Mouse (Mus musculus): Measurements from ENCODE around the gene Uprt. TPM values are rescaled to one million over a fixed set of nuclear protein-coding genes. Genes with fewer than 3 reads are reported as not detected.

The Uprt gene
- total and polyA plus RNA-seq, 3 experiments: 2.3 to 8.7 (median 8.1) TPM

DNA sequence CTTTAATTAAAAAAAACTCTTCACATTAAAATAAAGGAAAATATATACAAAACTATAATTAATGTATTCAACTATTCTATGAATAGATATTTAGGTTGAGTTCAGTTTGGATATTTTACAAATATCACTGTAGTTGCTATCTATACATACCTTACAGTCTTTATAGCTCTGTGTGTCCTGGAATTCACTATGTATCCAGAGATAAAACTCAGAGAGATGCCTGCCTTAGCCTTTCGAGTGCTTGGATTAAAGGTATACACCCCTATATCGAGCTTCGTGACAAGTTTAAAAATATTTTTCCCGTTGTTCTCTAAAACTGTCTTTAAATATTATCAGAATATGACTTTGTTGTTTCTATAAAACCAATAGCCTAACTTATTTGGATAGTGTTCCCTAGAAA lies 60.0 kb downstream of the Uprt start:
- H3K27me3 ChIP-seq (ENCODE audit: control insufficient read depth, insufficient read depth, low read length): no peaks in the 10 kb centered on the region
- no peak overlapping the region for H3K27ac ChIP-seq
- no peak for TF ChIP-seq CTCF (IDR thresholded peaks at IDR 0.05)
- TF ChIP-seq EP300 (IDR thresholded peaks at IDR 0.05; ENCODE audit: insufficient read depth, low read depth, low read length): no peak
- TF ChIP-seq POLR2A (IDR thresholded peaks at IDR 0.05; ENCODE audit: insufficient read depth, low read depth, low read length): no peak
- no peaks in the 10 kb centered on the region for H3K79me2 ChIP-seq (replicated peaks; ENCODE audit: control insufficient read depth, insufficient read depth, low read length)
- intact Hi-C loops (cut with DNase I): no loop called here
- H3K4me3 ChIP-seq: no peak overlapping the region
- H3K9ac ChIP-seq (ENCODE audit: low read depth, low read length): no peak overlapping the region
- DNase-seq: no peak
- no peaks in the 10 kb centered on the region for H3K4me1 ChIP-seq (ENCODE audit: control insufficient read depth, insufficient read depth, low read length)
- no peaks in the 10 kb centered on the region for H3K36me3 ChIP-seq (ENCODE audit: control insufficient read depth, insufficient read depth, low read length)
- 83% methylated on average over 4 of the region's 4 CpGs for WGBS

DNA sequence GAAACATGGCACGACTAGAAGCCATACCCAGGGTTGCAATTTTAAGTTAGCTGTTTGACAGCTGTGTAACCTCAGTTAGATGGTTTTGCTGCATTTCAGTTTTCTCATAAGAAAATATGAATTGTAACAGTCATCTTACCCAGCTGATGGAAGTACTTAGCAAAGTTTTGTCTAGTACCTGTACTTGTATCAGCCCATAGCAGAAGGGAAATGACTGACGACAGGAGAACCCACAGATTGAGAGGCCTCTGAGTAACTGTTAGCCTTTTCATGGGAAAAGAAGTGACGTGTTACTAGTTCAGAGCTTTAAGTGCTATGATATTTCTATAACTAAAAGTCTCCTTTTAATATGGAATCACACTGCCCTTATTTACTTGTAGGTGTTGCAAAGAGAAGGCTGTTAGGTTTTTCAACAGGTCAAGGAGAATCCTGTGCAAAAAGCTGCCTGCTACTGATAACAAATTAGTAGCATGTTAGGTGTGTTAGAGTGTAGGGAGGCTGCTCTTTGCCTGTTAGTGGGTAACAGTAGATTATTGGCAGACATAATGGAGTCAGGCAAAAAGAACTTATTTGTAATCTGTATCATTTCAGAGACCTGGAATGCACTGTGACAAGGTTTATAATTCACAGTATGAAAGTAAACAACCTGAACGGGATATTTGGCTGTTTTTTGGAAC lies 61.4 kb downstream of the Uprt start:
- no peaks in the 10 kb centered on the region for H3K36me3 ChIP-seq (ENCODE audit: control insufficient read depth, insufficient read depth, low read length)
- H3K4me1 ChIP-seq (ENCODE audit: control insufficient read depth, insufficient read depth, low read length): no peaks in the 10 kb centered on the region
- H3K4me3 ChIP-seq: no peak overlapping the region
- H3K27me3 ChIP-seq (ENCODE audit: control insufficient read depth, insufficient read depth, low read length): no peaks in the 10 kb centered on the region
- intact Hi-C loops (cut with DNase I): no loop called here
- no peak overlapping the region for H3K9ac ChIP-seq (ENCODE audit: low read depth, low read length)
- 76% methylated on average over 4 of the region's 4 CpGs for WGBS
- TF ChIP-seq EP300 (IDR thresholded peaks at IDR 0.05; ENCODE audit: insufficient read depth, low read depth, low read length): no peak
- no peak for TF ChIP-seq POLR2A (IDR thresholded peaks at IDR 0.05; ENCODE audit: insufficient read depth, low read depth, low read length)
- no peak for TF ChIP-seq CTCF (IDR thresholded peaks at IDR 0.05)
- DNase-seq: no peak
- no peak overlapping the region for H3K27ac ChIP-seq
- H3K79me2 ChIP-seq (replicated peaks; ENCODE audit: control insufficient read depth, insufficient read depth, low read length): no peaks in the 10 kb centered on the region

DNA sequence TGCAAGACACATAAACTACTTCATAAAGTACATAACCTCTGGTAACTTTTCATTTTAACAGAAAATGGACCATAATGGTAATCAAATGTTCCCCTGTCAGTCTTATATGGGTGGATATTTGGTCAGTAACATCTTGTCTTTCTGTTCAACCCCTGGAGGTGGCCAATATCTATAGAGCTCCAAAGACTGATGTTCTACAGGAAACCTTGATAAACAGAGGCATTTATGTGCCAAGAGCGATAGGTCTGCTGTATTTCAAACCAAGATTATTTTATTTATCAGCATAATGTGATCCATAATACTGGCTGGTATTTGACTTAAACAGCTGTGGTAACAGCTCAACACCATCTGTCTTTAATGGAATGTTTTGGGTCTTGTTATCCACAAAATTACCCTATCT lies 62.7 kb downstream of the Uprt start:
- H3K27ac ChIP-seq: no peak overlapping the region
- no peaks in the 10 kb centered on the region for H3K27me3 ChIP-seq (ENCODE audit: control insufficient read depth, insufficient read depth, low read length)
- DNase-seq: no peak
- H3K4me3 ChIP-seq: no peak overlapping the region
- H3K9ac ChIP-seq (ENCODE audit: low read depth, low read length): no peak overlapping the region
- no peaks in the 10 kb centered on the region for H3K4me1 ChIP-seq (ENCODE audit: control insufficient read depth, insufficient read depth, low read length)
- WGBS: 94% methylated on average over 1 of the region's 1 CpGs
- H3K79me2 ChIP-seq (replicated peaks; ENCODE audit: control insufficient read depth, insufficient read depth, low read length): no peaks in the 10 kb centered on the region
- no peaks in the 10 kb centered on the region for H3K36me3 ChIP-seq (ENCODE audit: control insufficient read depth, insufficient read depth, low read length)
- intact Hi-C loops (cut with DNase I): no loop called here
- TF ChIP-seq EP300 (IDR thresholded peaks at IDR 0.05; ENCODE audit: insufficient read depth, low read depth, low read length) (no peak), POLR2A (IDR thresholded peaks at IDR 0.05; ENCODE audit: insufficient read depth, low read depth, low read length) (no peak), CTCF (IDR thresholded peaks at IDR 0.05) (no peak)

Other genes with a start within 250 kb of the Uprt start
- 10 to 100 TPM; 30.2 to 38.5 TPM for gene Abcb7, start 69.0 kb upstream of the Uprt start, total RNA-seq (2021)
- 3.7 and 9.3 TPM in 2 replicates for gene Abcb7, start 69.0 kb upstream of the Uprt start, polyA plus RNA-seq (2012; rRNA removed)
- under 1 TPM; 0.34 to 0.43 TPM for gene Zdhhc15, start 188.2 kb downstream of the Uprt start, total RNA-seq (2021)
- gene Zdhhc15, start 188.2 kb downstream of the Uprt start, polyA plus RNA-seq (2012; rRNA removed): 0.27 and 0.61 TPM in 2 replicates